Mouse (Mus musculus): ENCODE results near the gene 1810046K07Rik.

Gene 1810046K07Rik

GRCm38 (mm10) chr9:51305146-51305545, 23.6 kb downstream of the 1810046K07Rik start:
- no peak for DNase-seq (ENCODE audit: low spot score)

GRCm38 (mm10) chr9:51303980-51304379, 24.7 kb downstream of the 1810046K07Rik start:
- no peak for DNase-seq (ENCODE audit: low spot score)

GRCm38 (mm10) chr9:51293541-51293940, 35.2 kb downstream of the 1810046K07Rik start:
- no peak for DNase-seq (ENCODE audit: low spot score)

- DNase-seq (ENCODE audit: low spot score) = peak; percentile 76
Observed at GRCm38 (mm10) chr9:51292674-51293073, 36.0 kb downstream of the 1810046K07Rik start.

GRCm38 (mm10) chr9:51290980-51291379, 37.7 kb downstream of the 1810046K07Rik start:
- DNase-seq (ENCODE audit: low spot score) = no peak

- DNase-seq (ENCODE audit: low spot score) = no peak
Observed at GRCm38 (mm10) chr9:51286079-51286478, 42.6 kb downstream of the 1810046K07Rik start.

GRCm38 (mm10) chr9:51278500-51279381, 50.0 kb downstream of the 1810046K07Rik start, which contains the start of gene Colca2:
Colca2 (minus strand) TSS chr9:51278569.
- DNase-seq (ENCODE audit: low spot score) = peak; percentile 74

- no peak for DNase-seq (ENCODE audit: low spot score)
Observed at GRCm38 (mm10) chr9:51277834-51278498, 50.8 kb downstream of the 1810046K07Rik start.

- no peak for DNase-seq (ENCODE audit: low spot score)
Observed at GRCm38 (mm10) chr9:51274678-51275077, 54.0 kb downstream of the 1810046K07Rik start.

- no peak for DNase-seq (ENCODE audit: low spot score)
Observed at GRCm38 (mm10) chr9:51273581-51274154, 55.0 kb downstream of the 1810046K07Rik start.

GRCm38 (mm10) chr9:51272102-51272501, 56.6 kb downstream of the 1810046K07Rik start:
- DNase-seq (ENCODE audit: low spot score) = no peak

- DNase-seq (ENCODE audit: low spot score) = no peak
Observed at GRCm38 (mm10) chr9:51271073-51271472, 57.6 kb downstream of the 1810046K07Rik start.

- DNase-seq (ENCODE audit: low spot score) = no peak
Observed at GRCm38 (mm10) chr9:51268852-51269251, 59.9 kb downstream of the 1810046K07Rik start.

- DNase-seq (ENCODE audit: low spot score) = no peak
Observed at GRCm38 (mm10) chr9:51258426-51258825, 70.3 kb downstream of the 1810046K07Rik start.

GRCm38 (mm10) chr9:51256780-51257502, 71.8 kb downstream of the 1810046K07Rik start:
- DNase-seq (ENCODE audit: low spot score) = no peak

Data from urinary bladder, postnatal 25 days (tissue).